Mouse (Mus musculus): ENCODE measurements around the gene Gapdhs. TPM values are rescaled to one million over a fixed set of nuclear protein-coding genes. Genes with fewer than 3 reads are reported as not detected.
"Not testable (repeated sequence)": the region's sequence is repeated elsewhere in the genome, so short reads cannot be mapped to it uniquely, and the experiment has no call there.

The Gapdhs gene
- total and polyA plus RNA-seq, 2 experiments from 2014 or later: not detected

DNA sequence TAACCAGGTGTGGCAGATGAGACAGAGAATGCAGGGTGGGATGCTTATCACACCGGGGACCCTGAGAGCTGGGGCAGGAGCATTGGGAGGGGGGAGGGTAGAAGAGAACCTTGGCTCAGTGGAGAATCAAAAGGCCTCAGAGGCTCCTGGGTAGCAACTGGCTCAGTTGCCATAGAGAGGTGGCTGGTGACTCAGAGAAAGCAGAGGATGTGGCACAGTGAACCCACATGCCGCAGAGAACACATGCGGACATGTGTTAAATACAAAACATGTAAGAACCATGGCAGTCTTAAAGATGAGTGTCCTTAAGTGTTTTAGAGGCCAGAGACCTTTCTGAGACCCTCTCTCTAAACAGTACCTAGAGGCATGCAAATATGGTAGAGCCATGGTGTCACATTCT, 7.3 kb downstream of the Gapdhs start:
- TF ChIP-seq EP300 (IDR thresholded peaks at IDR 0.05; ENCODE audit: low read depth) (no peak), CTCF (IDR thresholded peaks at IDR 0.05; ENCODE audit: low read depth) (no peak)

DNA sequence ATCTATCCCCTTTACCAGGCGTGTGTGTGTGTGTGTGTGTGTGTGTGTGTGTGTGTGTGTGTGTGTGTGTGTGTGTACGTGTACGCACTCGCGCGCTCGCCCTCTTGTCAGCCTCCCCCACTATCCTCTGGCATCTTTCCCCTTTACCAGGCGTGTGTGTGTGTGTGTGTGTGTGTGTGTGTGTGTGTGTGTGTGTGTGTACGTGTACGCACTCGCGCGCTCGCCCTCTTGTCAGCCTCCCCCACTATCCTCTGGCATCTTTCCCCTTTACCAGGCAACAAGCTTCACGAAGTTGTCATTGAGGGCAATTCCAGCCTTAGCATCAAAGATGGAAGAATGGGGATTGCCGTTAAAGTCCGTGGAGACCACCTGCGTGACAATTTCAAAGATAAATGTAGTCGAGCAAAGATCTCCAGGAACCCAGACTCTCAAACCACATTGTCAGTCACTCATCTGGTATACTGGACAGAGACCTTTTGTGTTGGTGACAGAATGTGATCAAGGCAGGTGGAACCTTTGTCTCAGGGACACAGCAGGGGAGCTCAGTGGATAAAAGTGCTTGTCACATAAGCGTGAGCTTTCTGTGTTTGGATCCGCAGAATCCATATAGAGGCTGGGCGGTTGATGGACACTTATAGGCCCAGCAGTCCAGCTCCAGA, 13.3 kb downstream of the Gapdhs start:
- Histone ChIP-seq H3K9ac (replicated peaks; ENCODE audit: low read depth, low read length) (peak overlapping the region; percentile 85), H3K4me2 (ENCODE audit: low read depth, low read length) (peak overlapping the region; percentile 97), H3K36me3 (replicated peaks; ENCODE audit: control insufficient read depth, insufficient read depth, low read length) (peaks cover 40% of the 10 kb centered on the region), H3K27ac (ENCODE audit: low read depth) (peak overlapping the region; percentile 84), H3K4me3 (ENCODE audit: low read depth, low read length) (peak overlapping the region; percentile 88), H3K4me1 (ENCODE audit: control insufficient read depth, insufficient read depth) (peaks cover 14% of the 10 kb centered on the region)
- not testable (repeated sequence) for H3K9me3 ChIP-seq (replicated peaks; ENCODE audit: control insufficient read depth, low read length); ATAC-seq (ENCODE audit: insufficient read depth, low read depth); H3K27me3 ChIP-seq (ENCODE audit: control insufficient read depth, insufficient read depth, low read length); DNase-seq (ENCODE audit: low spot score)
- 28% methylated on average over 11 of the region's 22 CpGs for WGBS

More for the DNA sequence above, 7.3 kb downstream of the Gapdhs start:
- DNase-seq (ENCODE audit: low spot score) (no peak), ATAC-seq (ENCODE audit: insufficient read depth, low read depth) (no peak)
- H3K4me2 ChIP-seq (ENCODE audit: low read depth, low read length): no peak overlapping the region
- no peaks in the 10 kb centered on the region for H3K27me3 ChIP-seq (ENCODE audit: control insufficient read depth, insufficient read depth, low read length)
- H3K4me1 ChIP-seq (ENCODE audit: control insufficient read depth, insufficient read depth): no peaks in the 10 kb centered on the region
- H3K27ac ChIP-seq (ENCODE audit: low read depth): no peak overlapping the region
- no peak overlapping the region for H3K4me3 ChIP-seq (ENCODE audit: low read depth, low read length)
- H3K36me3 ChIP-seq (replicated peaks; ENCODE audit: control insufficient read depth, insufficient read depth, low read length): peaks cover 43% of the 10 kb centered on the region
- H3K9me3 ChIP-seq (replicated peaks; ENCODE audit: control insufficient read depth, low read length): no peaks in the 10 kb centered on the region; the same call in 1 of the 2 replicates
- no peak overlapping the region for H3K9ac ChIP-seq (replicated peaks; ENCODE audit: low read depth, low read length)
- WGBS: 81% methylated on average over 3 of the region's 3 CpGs

DNA sequence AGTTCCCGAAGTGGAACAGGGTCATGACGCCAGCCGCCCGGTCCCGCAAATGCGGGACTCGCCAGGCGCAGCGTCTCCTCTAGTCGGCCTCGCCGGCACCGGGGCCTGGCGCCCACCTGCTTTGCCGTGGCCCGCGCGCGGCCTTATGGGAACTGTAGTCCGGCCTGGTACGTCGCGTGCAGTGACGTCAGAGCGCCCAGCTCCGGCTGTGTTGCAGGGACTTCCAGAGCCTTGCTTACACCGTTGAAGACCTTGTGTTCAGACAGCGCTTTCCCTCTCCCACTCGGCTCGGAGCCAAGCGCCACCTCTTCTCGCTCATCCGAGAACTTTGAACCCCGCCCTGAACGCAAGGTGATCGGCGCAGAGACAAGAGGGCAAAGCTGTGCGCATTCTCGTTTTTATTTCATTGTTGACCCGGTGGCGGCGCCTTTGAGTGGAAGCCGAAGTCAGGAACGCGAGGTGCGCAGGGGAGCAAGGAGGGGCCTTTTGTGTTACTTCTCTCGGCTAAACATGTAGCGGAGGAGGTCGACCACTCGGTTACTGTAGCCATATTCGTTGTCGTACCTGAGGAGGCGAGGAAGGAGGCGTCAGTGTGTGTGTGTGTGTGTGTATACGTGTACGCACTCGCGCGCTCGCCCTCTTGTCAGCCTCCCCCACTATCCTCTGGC, 14.0 kb downstream of the Gapdhs start, which contains the start of gene Tmem147:
Gene Tmem147 (minus strand): TSS at position 145 of the 668 bp plus-strand sequence.
- H3K4me3 ChIP-seq (ENCODE audit: low read depth, low read length): peak within 1 kb of the TSS; percentile 88
- H3K4me2 ChIP-seq (ENCODE audit: low read depth, low read length): peak within 1 kb of the TSS; percentile 97
- under 1% methylated on average over 60 of the region's 60 CpGs for WGBS
- TF ChIP-seq EP300 (IDR thresholded peaks at IDR 0.05; ENCODE audit: low read depth): no peak
- peak; percentile 42 for TF ChIP-seq CTCF (IDR thresholded peaks at IDR 0.05; ENCODE audit: low read depth)
- H3K27ac ChIP-seq (ENCODE audit: low read depth): peak within 1 kb of the TSS; percentile 84
- no peaks in the 10 kb centered on the region for H3K9me3 ChIP-seq (replicated peaks; ENCODE audit: control insufficient read depth, low read length)
- H3K4me1 ChIP-seq (ENCODE audit: control insufficient read depth, insufficient read depth): peaks cover 14% of the 10 kb centered on the region
- peak; percentile 98 for ATAC-seq (ENCODE audit: insufficient read depth, low read depth)
- peaks cover 36% of the 10 kb centered on the region for H3K36me3 ChIP-seq (replicated peaks; ENCODE audit: control insufficient read depth, insufficient read depth, low read length)
- DNase-seq (ENCODE audit: low spot score): peak; percentile 89
- H3K9ac ChIP-seq (replicated peaks; ENCODE audit: low read depth, low read length): peak within 1 kb of the TSS; percentile 85
- H3K27me3 ChIP-seq (ENCODE audit: control insufficient read depth, insufficient read depth, low read length): no peaks in the 10 kb centered on the region

DNA sequence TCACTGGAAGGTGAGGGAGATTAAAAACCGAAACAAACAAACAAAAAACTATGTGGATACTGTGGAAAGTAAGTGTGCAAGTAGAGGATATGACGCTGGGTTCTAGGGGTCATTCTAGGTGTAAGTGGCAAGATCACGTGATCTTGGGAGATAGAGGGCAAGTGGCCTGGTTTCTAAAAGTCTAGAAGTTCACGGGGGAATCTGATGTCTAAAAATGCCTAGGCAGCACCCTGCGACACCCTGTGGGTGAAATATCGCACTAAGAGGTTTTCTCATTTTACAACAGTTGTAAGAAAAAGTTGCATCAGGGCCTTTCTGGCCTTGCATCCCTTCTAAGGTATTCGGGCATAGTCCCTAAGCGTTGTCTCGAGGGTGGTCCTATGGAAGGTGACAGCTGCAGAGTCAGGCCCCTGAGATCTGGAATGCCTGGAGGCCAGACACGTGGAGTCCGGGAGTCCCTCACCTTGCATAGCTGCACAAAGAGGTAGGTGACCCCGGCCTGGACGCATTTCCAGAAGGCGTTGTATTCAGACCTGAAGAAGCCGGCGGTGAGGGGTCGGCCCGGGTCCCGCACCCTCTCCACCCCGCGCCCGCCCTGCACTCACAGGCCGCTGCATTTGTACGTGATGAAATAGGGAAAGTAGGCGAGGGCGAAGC, 14.6 kb downstream of the Gapdhs start:
- H3K4me2 ChIP-seq (ENCODE audit: low read depth, low read length): peak overlapping the region; percentile 97
- H3K9ac ChIP-seq (replicated peaks; ENCODE audit: low read depth, low read length): peak overlapping the region; percentile 85
- peak; percentile 18 for ATAC-seq (ENCODE audit: insufficient read depth, low read depth)
- H3K27ac ChIP-seq (ENCODE audit: low read depth): peak overlapping the region; percentile 84
- peak; percentile 47 for DNase-seq (ENCODE audit: low spot score)
- TF ChIP-seq EP300 (IDR thresholded peaks at IDR 0.05; ENCODE audit: low read depth) (no peak), CTCF (IDR thresholded peaks at IDR 0.05; ENCODE audit: low read depth) (no peak; the same call in 1 of the 2 replicates)
- peak overlapping the region; percentile 88 for H3K4me3 ChIP-seq (ENCODE audit: low read depth, low read length)
- H3K4me1 ChIP-seq (ENCODE audit: control insufficient read depth, insufficient read depth): peaks cover 14% of the 10 kb centered on the region
- WGBS: 5% methylated on average over 26 of the region's 26 CpGs
- peaks cover 32% of the 10 kb centered on the region for H3K36me3 ChIP-seq (replicated peaks; ENCODE audit: control insufficient read depth, insufficient read depth, low read length)
- no peaks in the 10 kb centered on the region for H3K27me3 ChIP-seq (ENCODE audit: control insufficient read depth, insufficient read depth, low read length)
- H3K9me3 ChIP-seq (replicated peaks; ENCODE audit: control insufficient read depth, low read length): no peaks in the 10 kb centered on the region

DNA sequence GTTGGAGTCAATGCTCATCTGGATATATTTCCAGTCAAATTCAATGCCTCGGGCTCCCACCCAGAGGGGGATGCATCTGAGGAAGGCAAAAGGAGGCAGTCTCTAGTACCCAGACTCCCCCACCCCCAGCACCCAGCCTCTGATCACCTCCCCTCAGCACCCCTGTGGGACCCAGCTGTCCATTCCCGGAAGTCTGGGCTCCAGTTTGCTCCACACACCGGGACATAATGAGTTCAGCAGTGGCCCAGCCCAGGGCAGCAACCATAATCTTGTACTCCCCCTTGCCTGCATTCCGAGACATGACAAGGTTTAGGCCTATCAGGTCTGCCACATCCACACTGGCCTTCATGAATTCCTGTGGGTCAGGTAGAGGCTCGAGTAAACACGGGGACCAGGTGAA, 15.3 kb downstream of the Gapdhs start:
- no peak for DNase-seq (ENCODE audit: low spot score)
- TF ChIP-seq EP300 (IDR thresholded peaks at IDR 0.05; ENCODE audit: low read depth) (no peak), CTCF (IDR thresholded peaks at IDR 0.05; ENCODE audit: low read depth) (no peak)
- Histone ChIP-seq H3K36me3 (replicated peaks; ENCODE audit: control insufficient read depth, insufficient read depth, low read length) (peaks cover 26% of the 10 kb centered on the region), H3K4me1 (ENCODE audit: control insufficient read depth, insufficient read depth) (peaks cover 14% of the 10 kb centered on the region), H3K4me3 (ENCODE audit: low read depth, low read length) (no peak overlapping the region), H3K9ac (replicated peaks; ENCODE audit: low read depth, low read length) (peak overlapping the region; percentile 85), H3K9me3 (replicated peaks; ENCODE audit: control insufficient read depth, low read length) (no peaks in the 10 kb centered on the region), H3K27ac (ENCODE audit: low read depth) (no peak overlapping the region), H3K4me2 (ENCODE audit: low read depth, low read length) (peak overlapping the region; percentile 97), H3K27me3 (ENCODE audit: control insufficient read depth, insufficient read depth, low read length) (no peaks in the 10 kb centered on the region)
- no peak for ATAC-seq (ENCODE audit: insufficient read depth, low read depth)
- 75% methylated on average over 6 of the region's 6 CpGs for WGBS
